Mouse (Mus musculus) E14TG2a.4 (cell line): ENCODE results near the gene Phb.

Experiments
- CTCF ChIP-seq: conservative IDR thresholded peaks from 2 replicates; pipeline ENCODE4 v1.5.1; 2014; ENCODE audit warnings: low read length
- NANOG ChIP-seq: IDR thresholded peaks from 2 replicates; pipeline ENCODE4 v1.6.1; 2014; ENCODE audit warnings: borderline replicate concordance, low read length, mixed read lengths
- POU5F1 ChIP-seq: IDR thresholded peaks from 2 replicates; pipeline ENCODE4 v1.6.1; 2014; ENCODE audit warnings: low read length, borderline replicate concordance

DNA sequence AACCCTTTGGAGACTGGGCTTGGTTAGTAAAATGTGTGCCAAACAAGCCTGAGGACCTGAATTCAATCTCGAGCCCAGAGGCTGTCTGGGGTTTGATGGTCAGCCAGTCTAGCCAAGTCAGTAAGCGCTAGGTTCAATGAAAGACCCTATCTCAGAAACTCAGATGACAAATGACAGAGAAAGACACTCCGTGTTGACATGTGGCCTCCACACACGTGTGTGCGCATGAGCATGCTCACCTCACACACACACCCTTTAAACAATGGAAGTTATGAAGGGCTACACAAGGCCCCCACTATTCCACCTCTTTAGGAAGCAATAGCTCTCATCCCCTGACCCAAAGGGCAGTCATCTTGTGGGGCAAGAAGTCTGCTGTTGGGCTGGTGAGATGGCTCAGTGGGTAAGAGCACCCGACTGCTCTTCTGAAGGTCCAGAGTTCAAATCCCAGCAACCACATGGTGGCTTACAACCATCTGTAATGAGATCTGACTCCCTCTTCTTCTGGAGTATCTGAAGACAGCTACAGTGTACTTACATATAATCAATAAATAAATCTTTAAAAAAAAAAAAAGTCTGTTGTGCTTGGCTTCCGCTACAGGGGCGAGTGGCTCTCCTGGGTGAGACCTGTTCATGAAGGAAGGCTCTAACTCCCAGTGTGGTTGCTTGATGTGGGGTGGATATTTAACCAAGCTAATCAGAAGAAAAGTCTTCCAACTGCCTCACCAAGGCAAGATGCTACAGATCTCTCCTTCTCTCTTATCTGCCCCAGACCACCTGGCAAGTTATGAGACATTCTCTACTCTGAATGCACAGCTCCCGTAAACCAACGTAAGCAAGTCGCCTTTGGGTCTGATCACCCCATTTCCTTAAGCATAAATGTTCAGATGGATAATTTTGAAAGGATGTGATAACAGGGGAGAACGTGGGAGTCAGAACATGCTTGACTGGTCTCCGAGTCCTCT is 34.3 kb downstream of the Phb start:
- TF ChIP-seq CTCF (no peak), NANOG (no peak), POU5F1 (no peak)
